Mouse (Mus musculus): ENCODE data around the gene Cfap43.
"Not testable (repeated sequence)": the region's sequence is repeated elsewhere in the genome, so short reads cannot be mapped to it uniquely, and the experiment has no call there.

Gene Cfap43

GRCm38 (mm10) chr19:47853951-47854795 is 64.9 kb downstream of the Cfap43 start:
- DNase-seq (ENCODE audit: low spot score): no peak

GRCm38 (mm10) chr19:47853053-47853452 is 66.0 kb downstream of the Cfap43 start:
- no peak for DNase-seq (ENCODE audit: low spot score)

GRCm38 (mm10) chr19:47852131-47852530 is 67.0 kb downstream of the Cfap43 start:
- not testable (repeated sequence) for DNase-seq (ENCODE audit: low spot score)

DNA sequence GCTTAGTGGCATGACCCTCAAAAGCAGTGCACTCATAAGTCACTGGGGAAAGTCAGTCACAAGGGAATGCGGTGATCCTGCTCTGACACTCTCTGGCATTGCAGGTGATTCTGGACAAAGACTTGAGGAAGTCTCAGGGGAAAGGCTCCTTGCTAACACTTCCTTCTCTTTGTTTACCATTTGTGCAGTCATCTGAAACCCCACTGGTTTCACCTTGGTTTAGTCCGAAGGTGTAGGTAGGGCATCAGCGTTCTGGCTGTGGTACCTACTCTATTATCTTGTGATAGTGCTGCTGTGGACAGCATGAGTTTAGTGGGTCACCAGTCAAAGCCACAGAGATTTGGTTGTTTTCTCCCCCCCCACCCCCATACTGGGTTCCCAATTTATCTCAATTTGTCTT is 69.4 kb downstream of the Cfap43 start:
- DNase-seq (ENCODE audit: low spot score): no peak

DNA sequence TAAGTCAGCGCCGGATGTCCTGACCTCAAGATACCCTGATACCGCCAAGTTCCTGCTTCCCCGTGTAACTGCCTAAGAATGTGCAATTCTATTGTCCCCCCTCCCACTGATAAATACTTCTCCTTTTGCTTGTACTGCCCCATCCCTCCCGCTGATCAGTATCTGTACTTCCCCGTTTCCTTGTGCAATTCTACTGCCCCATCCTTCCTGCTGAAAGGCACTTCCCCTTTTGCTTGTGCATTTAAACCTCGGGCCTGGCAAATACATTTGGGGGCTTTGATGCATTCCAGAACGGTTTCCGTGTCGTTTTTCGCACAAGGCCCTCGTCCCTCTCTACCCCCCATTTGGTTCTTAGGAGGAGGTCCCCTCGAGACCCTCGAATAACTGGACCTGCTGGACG is 77.9 kb downstream of the Cfap43 start:
- not testable (repeated sequence) for DNase-seq (ENCODE audit: low spot score)

GRCm38 (mm10) chr19:47837527-47837901 is 81.6 kb downstream of the Cfap43 start:
- no peak for DNase-seq (ENCODE audit: low spot score)

- no peak for DNase-seq (ENCODE audit: low spot score)
Observed at GRCm38 (mm10) chr19:47836701-47837526, 82.2 kb downstream of the Cfap43 start.

DNA sequence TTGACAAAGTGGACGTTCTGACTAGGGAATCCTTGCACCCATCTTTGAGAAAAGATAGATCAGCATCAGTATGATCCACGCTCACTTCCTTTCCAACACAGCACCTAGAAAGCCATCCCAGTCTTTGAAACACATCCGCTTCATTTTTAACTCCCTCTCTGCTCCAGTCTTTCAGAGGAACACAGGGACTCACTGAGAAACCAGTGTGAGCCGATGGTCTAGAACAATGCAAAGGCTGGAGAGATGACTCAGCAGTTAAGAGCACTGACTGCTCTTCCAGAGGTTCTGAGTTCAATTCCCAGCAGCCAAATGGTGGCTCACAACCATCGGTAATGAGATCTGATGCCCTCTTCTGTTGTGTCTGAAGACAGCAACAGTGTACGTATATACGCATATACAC is 83.3 kb downstream of the Cfap43 start:
- no peak for DNase-seq (ENCODE audit: low spot score)

- no peak for DNase-seq (ENCODE audit: low spot score)
Observed at GRCm38 (mm10) chr19:47834614-47835013, 84.5 kb downstream of the Cfap43 start.

GRCm38 (mm10) chr19:47832316-47832715 is 86.8 kb downstream of the Cfap43 start:
- no peak for DNase-seq (ENCODE audit: low spot score)

GRCm38 (mm10) chr19:47831111-47831510 is 88.0 kb downstream of the Cfap43 start:
- DNase-seq (ENCODE audit: low spot score): no peak

DNA sequence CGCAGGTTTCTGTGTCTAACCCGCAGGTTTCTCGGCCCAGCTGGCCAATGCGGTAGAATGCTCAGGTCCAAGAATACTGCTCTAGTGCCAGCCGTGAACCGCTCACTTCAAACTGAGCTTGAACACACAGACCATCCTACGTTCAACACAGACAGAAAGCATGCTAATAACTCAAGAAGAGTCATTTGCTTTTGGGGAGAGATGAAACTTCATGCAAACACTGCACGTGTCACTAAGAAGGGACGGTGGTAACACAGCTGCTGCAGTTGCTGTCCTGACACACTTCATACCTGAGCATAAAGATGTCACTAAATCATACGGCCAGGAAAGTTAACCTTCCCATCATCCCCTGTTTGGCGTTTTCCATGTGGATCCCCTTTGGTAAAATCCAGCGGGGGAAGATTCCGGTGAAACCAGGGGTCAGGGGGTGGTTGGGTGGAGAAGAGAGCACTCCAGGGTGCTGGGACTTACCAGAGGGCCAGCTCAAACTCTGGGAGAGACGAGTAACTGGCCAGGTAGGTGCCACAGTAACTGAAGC is 89.1 kb downstream of the Cfap43 start:
- DNase-seq (ENCODE audit: low spot score): no peak

- no peak for DNase-seq (ENCODE audit: low spot score)
Observed at GRCm38 (mm10) chr19:47824026-47824425, 95.1 kb downstream of the Cfap43 start.

DNA sequence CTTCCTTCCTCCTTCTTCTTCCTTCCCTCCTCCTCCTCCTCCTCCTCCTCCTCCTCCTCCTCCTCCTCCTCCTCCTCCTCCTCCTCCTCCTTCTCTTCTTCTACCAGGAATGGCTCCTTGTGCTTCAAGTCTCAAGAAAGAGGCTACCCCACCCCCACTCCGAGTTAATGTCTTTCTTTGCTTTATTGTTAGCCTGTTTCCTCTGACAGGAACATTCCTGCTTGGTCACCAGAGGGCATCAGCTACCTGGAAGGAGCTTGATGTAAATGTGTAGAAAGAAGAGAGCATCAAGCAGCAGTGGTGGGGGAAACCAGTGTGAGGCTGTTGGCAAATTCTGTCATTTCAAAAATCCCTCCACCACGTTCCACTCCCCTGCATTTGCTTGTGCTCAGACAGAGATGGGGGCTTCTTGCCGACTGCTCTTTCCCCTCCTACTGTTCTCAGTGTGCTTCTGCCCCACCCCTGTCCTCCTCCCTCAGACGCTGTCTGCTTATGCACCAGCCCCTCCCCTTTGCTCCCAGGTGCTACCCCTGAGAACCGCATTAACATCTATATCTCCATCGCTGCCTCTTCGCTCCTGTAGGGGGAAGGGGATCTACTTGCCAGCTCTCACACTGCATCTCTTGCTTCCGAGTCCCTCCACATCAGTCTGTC is 96.8 kb downstream of the Cfap43 start:
- no peak for DNase-seq (ENCODE audit: low spot score)

GRCm38 (mm10) chr19:47821494-47821872 is 97.6 kb downstream of the Cfap43 start:
- DNase-seq (ENCODE audit: low spot score): no peak

DNA sequence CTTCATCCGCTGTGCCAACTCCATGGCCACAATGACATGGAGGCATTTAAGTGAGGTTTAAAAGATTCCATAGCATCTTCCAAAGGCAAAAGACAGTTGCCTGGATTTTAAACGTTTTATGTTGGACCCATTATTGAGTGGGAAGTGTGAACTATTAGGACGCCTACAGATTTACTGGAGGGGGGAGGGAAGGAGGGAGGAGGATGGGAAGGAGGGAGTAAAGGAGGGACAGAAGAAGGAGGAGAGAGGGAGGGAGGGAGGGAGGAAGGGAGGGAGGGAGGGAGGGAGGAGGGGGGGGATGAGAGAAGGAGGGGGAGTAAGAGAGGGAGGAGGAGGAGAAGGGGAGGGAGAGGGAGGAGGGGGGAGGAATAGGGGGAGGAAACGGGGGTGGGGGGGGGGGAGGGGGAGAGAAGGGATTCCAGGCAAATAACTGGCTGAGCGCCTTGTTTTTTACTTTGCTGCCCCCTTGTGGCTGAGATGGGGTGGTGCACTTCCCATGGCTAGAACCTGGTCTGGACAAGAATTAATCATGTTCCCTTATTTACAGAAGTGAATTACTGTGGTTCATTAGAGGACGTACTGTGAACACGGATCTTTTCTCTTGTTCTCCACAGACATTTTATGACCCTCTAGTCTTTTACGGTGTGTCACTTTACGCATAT is 98.1 kb downstream of the Cfap43 start:
- DNase-seq (ENCODE audit: low spot score): peak; percentile 54

GRCm38 (mm10) chr19:47817692-47818091 is 101.4 kb downstream of the Cfap43 start:
- no peak for DNase-seq (ENCODE audit: low spot score)

DNA sequence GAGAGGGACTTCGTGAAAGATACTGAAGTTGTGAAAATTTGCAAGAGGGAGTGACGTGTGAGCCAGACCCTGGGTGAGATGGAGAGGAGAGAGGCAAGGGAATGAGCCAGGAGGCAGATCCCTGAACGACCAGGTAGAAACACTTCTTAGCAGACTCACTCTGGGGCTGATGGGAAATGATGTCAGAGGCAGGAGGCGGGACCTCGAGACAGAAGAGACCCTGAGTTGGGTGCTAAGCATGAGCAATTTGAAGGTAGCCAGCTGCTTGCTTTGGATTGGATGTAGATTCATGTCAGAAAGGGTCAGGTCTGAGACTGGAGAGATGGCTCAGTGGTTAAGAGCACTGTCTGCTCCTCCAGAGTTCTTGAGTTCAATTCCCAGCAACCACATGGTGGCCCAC is 104.4 kb downstream of the Cfap43 start:
- DNase-seq (ENCODE audit: low spot score): no peak

GRCm38 (mm10) chr19:47812091-47812490 is 107.0 kb downstream of the Cfap43 start:
- DNase-seq (ENCODE audit: low spot score): no peak

DNA sequence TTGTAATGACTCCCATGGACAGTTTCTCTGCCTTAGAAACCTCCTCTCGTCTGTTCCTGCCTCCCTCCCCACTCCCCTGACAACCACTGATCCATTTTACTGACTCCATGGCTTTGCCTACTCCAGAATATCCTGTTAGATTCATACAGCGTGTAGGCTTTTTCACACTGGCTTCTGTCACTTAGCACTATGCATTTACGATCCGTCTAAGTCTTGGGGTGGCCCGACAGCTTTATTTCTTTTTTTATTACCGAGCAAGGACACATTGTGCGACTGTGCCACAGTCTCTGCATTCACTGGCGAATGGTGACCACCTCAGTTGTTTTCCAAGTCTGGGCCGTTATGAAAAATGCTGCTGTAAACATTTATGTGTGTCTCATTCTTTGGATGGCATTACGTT is 120.5 kb downstream of the Cfap43 start:
- no peak for DNase-seq (ENCODE audit: low spot score)

GRCm38 (mm10) chr19:47796699-47797098 is 122.4 kb downstream of the Cfap43 start:
- no peak for DNase-seq (ENCODE audit: low spot score)
